8 mouse cellular contexts compared by ENCODE assay signal in the genomic region with DNA sequence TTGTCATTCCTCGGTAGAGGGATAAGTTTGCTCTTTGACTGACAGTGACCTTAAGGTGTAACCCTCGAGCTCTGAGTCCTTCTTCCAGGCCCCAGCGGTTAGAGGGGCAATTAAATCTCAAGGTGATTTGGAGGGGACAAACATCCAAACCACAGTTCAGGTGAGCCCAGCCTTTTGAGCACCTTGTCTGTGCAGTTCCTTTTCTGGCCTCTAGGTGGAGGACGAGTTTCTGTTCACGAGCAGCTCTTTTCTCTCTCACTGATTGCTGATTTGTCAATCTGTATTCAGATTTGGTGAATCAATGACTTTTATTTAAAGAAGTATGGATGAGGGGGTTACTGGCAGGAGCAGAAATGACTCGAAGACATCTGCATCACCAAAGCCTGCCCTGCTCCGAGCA.
DNase-seq lines count a peak whose midpoint lies in the region; ATAC-seq and TF ChIP-seq lines count a peak whose summit lies in the region.

No protein-coding gene starts in this region.

- TF ChIP-seq CTCF in bone marrow, adult 2 months (IDR thresholded peaks at IDR 0.05; ENCODE audit: control insufficient read depth, insufficient read depth, low read length), result peak; percentile 43

- intact Hi-C loops in left cerebral cortex, postnatal 10 days (cut with DNase I), result loop anchor here (5.0 to 10.0 kb wide), 2 partner anchors 737 to 1249 kb away; a partner anchor contains a TSS

- H3K9me3 ChIP-seq in forebrain, embryonic 14.5 days (replicated peaks; ENCODE audit: control insufficient read depth, low read length), result no peaks in the 10 kb centered on the region

- DNase-seq in adrenal gland, postnatal 10 days, result peak; percentile 52
- no peak for DNase-seq in adrenal gland, adult 8-10 months
- DNase-seq in left cerebral cortex, adult 11 months (ENCODE audit: low spot score), result peak; percentile 15
- DNase-seq in left cerebral cortex, postnatal 10 days (ENCODE audit: extremely low spot score in 1 of 2, low spot score in 2 of 2), result no peak
- peak; percentile 56 for DNase-seq in forebrain, embryonic 14.5 days (ENCODE audit: low spot score)
- peak; percentile 7 for DNase-seq in lung, postnatal 25 days (ENCODE audit: low spot score)
- DNase-seq in B cell, adult 2 months, result no peak

- H3K36me3 ChIP-seq in forebrain, embryonic 14.5 days (ENCODE audit: control insufficient read depth, insufficient read depth, low read length), result no peaks in the 10 kb centered on the region

- no peak overlapping the region for H3K4me3 ChIP-seq in bone marrow, adult 2 months (replicated peaks; ENCODE audit: control insufficient read depth, low read depth, low read length)
- H3K4me3 ChIP-seq in forebrain, embryonic 14.5 days (ENCODE audit: low read depth, low read length), result no peak overlapping the region

- WGBS in bone marrow, adult 2 months, result 44% methylated on average over 7 of the region's 7 CpGs
- 33% methylated on average over 7 of the region's 7 CpGs for WGBS in forebrain, embryonic 14.5 days

- ATAC-seq in forebrain, embryonic 14.5 days, result no peak

- no peak overlapping the region for H3K4me2 ChIP-seq in forebrain, embryonic 14.5 days (ENCODE audit: low read length)

- H3K4me1 ChIP-seq in bone marrow, adult 2 months (ENCODE audit: control insufficient read depth, insufficient read depth, low read length), result no peaks in the 10 kb centered on the region
- H3K4me1 ChIP-seq in forebrain, embryonic 14.5 days (ENCODE audit: control insufficient read depth, insufficient read depth, low read length), result no peaks in the 10 kb centered on the region

- no peak overlapping the region for H3K27ac ChIP-seq in bone marrow, adult 2 months (ENCODE audit: control insufficient read depth, insufficient read depth, low read depth, low read length, poor library complexity)
- no peak overlapping the region for H3K27ac ChIP-seq in forebrain, embryonic 14.5 days (ENCODE audit: low read depth, low read length)

- H3K9ac ChIP-seq in forebrain, embryonic 14.5 days (ENCODE audit: low read length), result no peak overlapping the region

- TF ChIP-seq POLR2A in bone marrow, adult 2 months (IDR thresholded peaks at IDR 0.05; ENCODE audit: borderline replicate concordance, control insufficient read depth, low read depth, low read length), result no peak

- H3K27me3 ChIP-seq in forebrain, embryonic 14.5 days (replicated peaks; ENCODE audit: control insufficient read depth, insufficient read depth, low read length), result no peaks in the 10 kb centered on the region

Comparison
In these comparisons a context has a peak if more than half of its experiments do, and no peak if none do; other contexts are left out.
1. DNase-seq: peak in adrenal gland, postnatal 10 days (single experiment), left cerebral cortex, adult 11 months (single experiment), forebrain, embryonic 14.5 days (single experiment) and lung, postnatal 25 days (single experiment); none in adrenal gland, adult 8-10 months (single experiment), left cerebral cortex, postnatal 10 days (0 of 2) and B cell, adult 2 months (0 of 2).